Mouse (Mus musculus) spleen, adult 12 weeks (tissue): ENCODE measurements at regions not wholly inside any gene's neighbourhood (a gene's known extent, or its start where the extent isn't known, plus 50 kb on each side); places are given as distances from the start of the nearest gene placed in this dataset.

Source experiments
- DNase-seq: peaks from one replicate; pipeline ENCODE4 v3.0.0; 2022; ENCODE audit warnings: low spot score

DNA sequence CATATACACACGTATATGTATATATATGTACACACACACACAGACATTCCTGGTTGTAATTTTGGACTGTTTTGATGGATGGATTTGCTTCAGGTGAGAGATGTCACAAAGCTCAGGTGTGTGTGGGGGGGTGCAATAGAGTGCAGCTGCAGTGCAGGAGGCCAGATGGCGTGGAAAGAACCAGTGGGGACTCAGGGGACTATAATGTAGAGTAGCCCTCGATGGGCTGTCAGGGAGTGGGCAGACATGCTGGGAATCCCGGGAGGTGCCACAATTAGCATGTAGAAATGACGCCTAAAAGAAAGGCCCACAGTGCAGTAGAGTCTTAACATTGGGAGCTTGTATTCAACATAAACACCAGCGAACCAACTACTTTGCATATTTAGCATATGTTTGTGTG is 763.5 kb upstream of the Car8 start:
- DNase-seq: no peak

GRCm38 (mm10) chr4:8998606-8999005 is 759.8 kb upstream of the Car8 start:
- DNase-seq: no peak

DNA sequence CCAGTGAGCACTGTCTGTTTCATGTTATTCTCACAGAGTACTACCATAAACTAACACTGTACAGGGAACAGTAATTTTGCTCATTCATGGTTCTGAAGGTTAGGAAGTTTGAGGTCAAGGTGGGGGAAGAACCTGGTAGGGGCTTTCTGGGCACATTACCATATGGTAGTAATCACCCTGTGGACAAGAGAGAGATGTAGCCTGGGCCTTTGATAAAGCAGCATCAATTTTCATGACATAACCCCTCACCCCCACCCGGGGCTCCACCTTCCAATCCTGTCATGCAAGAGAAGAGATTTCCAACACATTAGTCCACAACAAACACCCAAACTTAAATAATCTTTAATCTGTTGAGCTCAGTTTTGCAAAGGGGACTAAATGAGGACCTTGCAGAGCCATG is 753.3 kb upstream of the Car8 start:
- no peak for DNase-seq

GRCm38 (mm10) chr4:8990551-8990950 is 751.7 kb upstream of the Car8 start:
- DNase-seq: no peak

DNA sequence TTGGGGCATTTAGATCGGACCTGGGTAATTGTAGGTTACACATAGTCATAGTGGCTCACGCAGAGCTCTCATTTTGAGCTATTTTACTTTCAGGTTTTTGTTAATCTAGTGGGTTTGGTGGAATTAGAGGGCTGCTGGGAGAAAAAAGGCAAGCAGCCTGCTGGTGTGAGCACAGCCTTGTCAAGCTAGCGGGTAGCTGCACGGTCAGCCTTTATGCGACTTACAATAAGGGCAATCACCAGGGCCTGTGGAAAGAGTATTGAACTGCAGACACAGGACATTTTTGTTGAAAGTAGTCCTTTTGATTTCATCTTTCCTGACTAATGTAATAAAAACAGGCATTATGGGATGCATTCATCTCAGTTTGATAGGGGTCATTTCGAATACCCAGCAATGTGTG is 750.8 kb upstream of the Car8 start:
- DNase-seq: no peak

GRCm38 (mm10) chr4:8989110-8989509 is 750.3 kb upstream of the Car8 start:
- DNase-seq: no peak

- no peak for DNase-seq
These were observed 749.5 kb upstream of the Car8 start for GRCm38 (mm10) chr4:8988345-8988733.

DNA sequence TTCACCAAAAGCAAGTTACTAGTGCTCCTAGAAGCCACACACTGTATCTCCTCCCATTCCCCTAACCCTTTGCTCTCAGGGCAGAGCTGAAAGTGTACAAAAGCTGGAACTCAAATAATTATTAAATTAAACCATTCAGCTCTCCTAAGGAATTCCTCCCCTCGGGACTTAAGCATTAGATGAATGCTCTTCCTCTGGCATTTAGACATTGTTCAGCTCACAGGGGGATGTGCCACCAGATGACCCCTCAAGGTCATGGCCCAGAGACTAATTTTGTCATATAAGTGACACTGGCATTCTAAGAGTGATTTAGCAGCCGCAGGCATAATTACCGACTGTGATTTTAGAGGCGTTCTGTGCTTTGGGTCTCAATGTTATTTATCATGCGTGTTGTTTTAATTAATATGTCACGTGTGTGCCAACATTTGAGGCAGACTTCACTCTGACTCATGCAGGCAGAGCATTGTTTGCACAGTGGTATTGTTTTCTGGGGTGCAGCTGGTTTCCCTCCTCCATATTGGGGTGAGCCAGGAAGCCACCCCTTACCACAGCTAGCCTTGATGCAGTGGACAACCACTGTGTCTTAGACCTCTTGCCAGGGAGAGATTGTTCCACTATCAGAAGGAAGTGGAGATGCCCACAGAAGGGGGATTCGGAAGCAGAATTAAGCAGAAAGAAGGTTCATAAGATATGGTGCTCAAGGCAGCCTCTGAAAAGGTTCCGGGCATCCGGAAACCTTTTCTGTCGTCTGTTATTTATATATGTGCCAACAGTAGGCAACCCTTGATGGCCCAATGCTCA is 748.9 kb upstream of the Car8 start:
- DNase-seq: no peak

GRCm38 (mm10) chr4:8986394-8987091 is 747.7 kb upstream of the Car8 start:
- DNase-seq: no peak

DNA sequence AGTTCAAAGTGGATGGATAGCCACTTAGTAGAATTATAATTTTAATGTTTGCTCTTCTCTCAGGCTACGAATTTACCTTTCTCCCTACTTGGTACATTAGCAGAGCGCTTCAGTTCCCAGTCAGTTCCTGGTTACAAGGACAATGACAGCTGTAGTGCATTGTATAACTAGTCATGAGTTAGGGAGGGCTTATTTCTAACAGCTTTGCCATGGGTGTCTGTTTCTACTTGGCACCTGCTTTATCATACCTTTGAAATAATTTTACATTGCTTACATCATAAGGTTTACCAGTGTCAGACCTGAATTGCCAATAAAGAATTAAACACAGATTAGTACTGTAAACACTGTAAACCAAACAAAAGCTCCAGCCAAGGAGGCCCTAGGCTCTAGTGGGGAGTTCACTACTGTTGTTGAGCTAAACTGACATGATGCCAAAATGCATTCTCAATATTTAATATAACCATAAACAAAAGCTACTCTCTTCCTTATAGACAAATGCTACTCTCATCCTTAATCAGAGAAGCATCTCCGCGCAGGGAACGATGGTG is 745.3 kb upstream of the Car8 start:
- no peak for DNase-seq

- no peak for DNase-seq
These were observed 740.1 kb upstream of the Car8 start for GRCm38 (mm10) chr4:8978949-8979348.

DNA sequence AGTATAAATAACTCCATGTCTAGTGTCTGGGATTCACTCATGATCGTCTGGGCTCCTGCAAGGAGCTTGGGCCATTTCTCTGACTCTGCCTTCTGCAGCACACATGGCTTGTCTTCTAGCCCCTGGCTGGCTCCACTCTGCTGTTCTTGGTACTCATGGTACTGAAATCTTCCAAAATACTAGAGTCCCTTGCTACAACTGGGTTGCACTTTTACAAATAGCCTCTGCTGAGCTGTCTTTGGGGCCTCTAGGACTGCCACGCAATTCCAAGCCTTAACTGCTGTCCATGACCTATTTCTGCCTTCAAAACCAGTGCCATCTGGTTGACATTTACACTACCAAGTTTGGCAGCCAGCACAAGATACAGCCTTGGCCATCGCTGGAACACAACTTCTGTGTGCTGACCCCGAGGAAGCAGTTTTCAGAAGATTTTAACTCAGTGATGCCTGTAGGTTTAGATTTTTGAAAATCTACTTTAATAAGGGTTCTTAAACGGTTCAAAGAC is 731.2 kb upstream of the Car8 start:
- no peak for DNase-seq

GRCm38 (mm10) chr4:8968741-8969140 is 729.9 kb upstream of the Car8 start:
- DNase-seq: no peak

GRCm38 (mm10) chr4:8967986-8968385 is 729.1 kb upstream of the Car8 start:
- no peak for DNase-seq

DNA sequence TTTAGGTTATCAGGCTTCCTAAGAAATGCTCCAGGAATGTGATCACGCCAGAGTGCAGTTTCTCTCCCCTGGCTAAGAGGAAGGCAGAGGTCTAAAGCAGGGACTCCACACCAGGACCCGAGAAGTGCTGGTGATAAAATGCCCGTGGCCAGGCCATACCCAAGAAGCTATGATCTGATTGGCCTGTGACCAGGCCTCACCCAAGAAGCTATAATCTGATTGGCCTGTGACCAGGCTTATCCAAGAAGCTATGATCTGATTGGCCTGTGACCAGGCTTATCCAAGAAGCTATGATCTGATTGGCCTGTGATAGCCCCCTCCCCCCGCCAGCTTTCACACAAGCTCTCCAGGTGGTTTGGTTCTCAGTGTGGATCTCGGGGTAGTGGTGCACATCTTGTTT is 726.7 kb upstream of the Car8 start:
- no peak for DNase-seq

DNA sequence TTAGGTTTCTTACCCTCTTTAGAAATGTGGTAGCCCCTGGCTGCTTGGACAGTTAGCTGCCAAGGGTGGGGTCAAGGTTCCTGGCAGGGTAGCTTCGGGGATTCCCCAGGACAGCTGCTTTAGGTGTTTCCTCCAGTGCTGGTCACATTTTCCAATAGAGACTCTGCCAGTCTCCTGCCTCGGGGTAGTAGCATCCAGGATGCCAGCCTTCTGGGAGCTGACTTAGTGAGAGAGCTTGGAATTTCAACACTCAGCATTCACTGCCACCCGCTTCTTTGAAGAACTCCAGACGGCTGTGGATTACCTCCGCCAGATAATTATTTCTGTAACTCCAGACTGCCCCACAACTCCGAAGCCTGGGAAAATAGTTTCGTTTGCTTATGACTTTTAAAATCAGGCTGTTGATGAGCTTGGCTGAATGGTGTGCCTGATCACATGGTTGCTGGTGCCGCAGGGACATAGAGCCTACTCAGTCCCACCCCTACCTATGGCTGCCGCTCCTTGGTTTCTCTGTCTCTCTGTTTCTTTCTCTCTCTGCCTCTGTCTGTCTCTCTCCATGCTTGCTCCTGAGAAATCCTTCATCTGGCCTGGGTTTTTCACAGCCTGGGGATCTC is 724.2 kb upstream of the Car8 start:
- no peak for DNase-seq

DNA sequence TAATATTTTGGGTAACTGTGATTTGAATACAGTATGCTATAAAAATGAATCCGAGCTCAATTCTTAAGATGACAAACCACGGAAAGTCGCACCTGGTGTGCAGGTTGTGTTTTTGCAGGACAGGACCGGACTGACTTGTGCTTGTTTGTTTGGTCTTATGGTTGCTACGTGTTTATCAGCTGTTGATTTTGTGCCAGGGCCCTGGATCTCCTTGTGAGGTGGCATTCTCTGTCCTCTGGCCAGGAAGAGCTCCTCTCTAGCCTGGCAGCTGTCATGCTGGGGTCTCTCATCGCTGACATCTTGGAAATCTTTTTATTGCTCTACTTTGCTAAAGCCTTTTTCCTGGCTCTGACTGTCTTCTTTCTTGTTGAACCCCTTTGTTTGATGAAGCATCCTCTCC is 723.0 kb upstream of the Car8 start:
- DNase-seq: no peak

DNA sequence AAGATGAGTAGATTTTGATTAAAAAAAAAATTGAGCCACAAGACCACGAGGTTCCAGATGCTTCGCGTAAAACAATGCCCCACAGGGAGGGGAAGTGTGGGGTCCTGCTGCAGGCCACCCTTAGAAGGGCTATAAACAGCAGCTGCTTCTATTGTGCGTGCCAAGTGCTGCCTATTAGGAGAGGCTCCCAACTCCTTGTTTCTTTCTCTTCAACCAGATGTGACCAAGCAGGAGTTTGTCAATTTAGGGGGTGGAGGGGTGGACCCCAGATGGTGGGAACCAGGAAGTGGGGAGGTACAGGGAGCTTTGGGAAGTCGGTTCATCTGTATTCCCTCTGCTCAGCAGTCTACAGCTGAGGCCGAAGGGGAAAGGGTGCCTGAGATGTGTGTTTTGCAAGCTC is 718.9 kb upstream of the Car8 start:
- DNase-seq: no peak

DNA sequence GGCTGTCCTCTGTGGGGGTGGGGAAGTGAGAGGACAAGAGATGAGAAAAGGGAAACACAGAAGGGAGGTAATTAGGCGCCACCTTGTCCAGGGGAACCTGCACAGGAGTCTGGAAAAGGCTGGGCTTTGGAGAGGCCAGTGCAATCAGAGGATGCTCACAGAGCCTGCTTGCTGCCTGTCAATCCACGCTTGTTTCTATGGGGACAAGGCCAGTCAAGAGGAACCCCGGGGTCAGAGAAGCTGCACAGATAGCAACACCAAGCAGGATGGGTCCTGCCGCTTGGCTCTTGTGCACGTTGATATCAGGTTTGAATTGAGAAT is 718.1 kb upstream of the Car8 start:
- DNase-seq: no peak

GRCm38 (mm10) chr4:8956312-8957022 is 717.6 kb upstream of the Car8 start:
- no peak for DNase-seq

- DNase-seq: no peak
These were observed 716.5 kb upstream of the Car8 start for GRCm38 (mm10) chr4:8955306-8955705.

DNA sequence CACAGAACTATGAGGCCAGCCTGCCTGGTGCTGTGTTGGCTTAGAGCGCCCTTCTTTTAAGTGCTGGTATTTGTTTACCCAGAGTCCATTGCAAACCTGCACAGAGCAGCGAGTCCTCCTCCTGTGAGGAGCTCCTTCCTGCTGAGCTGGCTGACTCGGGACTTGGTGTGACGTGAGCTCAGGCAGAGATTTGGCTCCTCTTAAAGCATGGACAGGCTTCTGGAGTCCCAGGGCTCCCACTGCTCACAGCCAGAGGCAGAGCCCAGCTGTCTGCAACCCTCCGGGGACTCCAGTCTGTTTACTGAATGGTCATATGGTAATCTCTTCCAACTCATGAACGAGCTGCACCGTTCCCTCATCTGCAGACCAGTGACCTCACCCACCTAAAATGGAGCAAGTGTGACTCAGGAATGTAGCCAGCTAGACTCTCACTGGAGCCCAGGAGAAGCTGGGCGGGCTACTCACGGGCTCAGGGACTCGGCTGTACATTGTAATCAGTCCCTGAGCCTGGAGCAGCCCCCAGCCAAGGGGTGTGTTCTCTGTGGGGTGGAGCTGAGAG is 715.6 kb upstream of the Car8 start:
- no peak for DNase-seq
